Mouse (Mus musculus) stomach, postnatal 0 days (tissue): ENCODE measurements around the gene Aco2. TPM values are rescaled to one million over a fixed set of nuclear protein-coding genes. Genes with fewer than 3 reads are reported as not detected.

Experiments used
- ATAC-seq: fragments of 200-750 bp; cut with Nextera tagmentation; 2 replicates; pipeline ENCODE4 v1.8.0; 2017; ENCODE audit not compliant: low FRiP score, low TSS enrichment
- DNase-seq: peaks from one replicate; pipeline ENCODE4 v3.0.0-alpha.2; 2016; ENCODE audit warnings: low spot score
- H3K27ac ChIP-seq: fragments of 300-500 bp; sonication (generic); replicated peaks from 2 replicates; pipeline ENCODE4 v1.5.1; 2014; ENCODE audit warnings: mild to moderate bottlenecking, control low read depth
- H3K27me3 ChIP-seq: fragments of 300-500 bp; sonication (generic); 2 replicates; pipeline ENCODE4 v1.6.1; 2014; ENCODE audit warnings: low read length; ENCODE audit not compliant: control insufficient read depth, insufficient read depth
- H3K36me3 ChIP-seq: fragments of 300-500 bp; sonication (generic); 2 replicates; pipeline ENCODE4 v1.6.1; 2014; ENCODE audit warnings: low read length, mixed read lengths; ENCODE audit not compliant: control insufficient read depth, insufficient read depth
- H3K4me1 ChIP-seq: fragments of 300-500 bp; sonication (generic); replicated peaks from 2 replicates; pipeline ENCODE4 v1.6.1; 2014; ENCODE audit warnings: antibody characterized with exemption; ENCODE audit not compliant: control insufficient read depth, insufficient read depth
- H3K4me2 ChIP-seq: fragments of 300-500 bp; sonication (generic); replicated peaks from 2 replicates; pipeline ENCODE4 v1.6.1; 2014; ENCODE audit warnings: low read depth, mild to moderate bottlenecking, control low read depth, moderate library complexity
- H3K4me3 ChIP-seq: fragments of 300-500 bp; sonication (generic); 2 replicates; pipeline ENCODE4 v1.5.1; 2014; ENCODE audit warnings: low read depth, low read length, control low read depth
- H3K9ac ChIP-seq: fragments of 300-500 bp; sonication (generic); 2 replicates; pipeline ENCODE4 v1.6.1; 2014; ENCODE audit warnings: mild to moderate bottlenecking, low read length, control low read depth, mixed read lengths
- H3K9me3 ChIP-seq: fragments of 300-500 bp; sonication (generic); 2 replicates; pipeline ENCODE4 v1.6.1; 2016; ENCODE audit warnings: low read length; ENCODE audit not compliant: control insufficient read depth
- CTCF ChIP-seq: IDR thresholded peaks from 2 replicates; pipeline ENCODE4 v1.5.1; 2016; ENCODE audit warnings: antibody characterized with exemption, low read depth, mild to moderate bottlenecking, moderate library complexity
- EP300 ChIP-seq: optimal IDR thresholded peaks from 2 replicates; pipeline ENCODE3; 2016; ENCODE audit warnings: antibody characterized with exemption
- WGBS: fragments of 180-500 bp; shearing (Covaris S2); extraction: QIAGEN DNeasy Blood & Tissue Kit; methylation state at CpG from one replicate; pipeline ENCODE4 v1.1.7; 2014; 5-methylcytosine and 5-hydroxymethylcytosine counted together
- polyA plus RNA-seq: library from polyadenylated mRNA; unstranded; fragments of >200 nt; fragmentation: Nextera tagmentation; extraction: Ambion mirVana; gene quantifications from 2 replicates; pipeline ENCODE4 v1.2.1, GENCODE M21; 2015

Gene Aco2
- polyA plus RNA-seq, 1 experiment from 2014 or later: 130 TPM

GRCm38 (mm10) chr15:81964262-81964661 is 92.2 kb downstream of the Aco2 start:
- 40% methylated on average over 1 of the region's 1 CpGs for whole genome bisulfite sequencing
- Histone ChIP-seq H3K4me2 (no peak overlapping the region), H3K9ac (no peak overlapping the region), H3K36me3 (no peaks in the 10 kb centered on the region), H3K9me3 (no peaks in the 10 kb centered on the region), H3K4me3 (no peak overlapping the region), H3K27me3 (no peaks in the 10 kb centered on the region), H3K4me1 (no peaks in the 10 kb centered on the region), H3K27ac (no peak overlapping the region)
- ATAC-seq (no peak), DNase-seq (no peak)
- no peak for TF ChIP-seq EP300
- no peak for TF ChIP-seq CTCF

Other genes starting within 250 kb of the Aco2 start
- gene L3mbtl2, start 208.4 kb upstream of the Aco2 start, polyA plus RNA-seq: 9.2 and 9.4 TPM in 2 replicates
- gene Chadl, start 175.0 kb upstream of the Aco2 start, polyA plus RNA-seq: 2.4 and 2.9 TPM in 2 replicates
- gene Zc3h7b, start 127.3 kb upstream of the Aco2 start, polyA plus RNA-seq: 9.1 and 11.1 TPM in 2 replicates
- 39.0 and 40.2 TPM in 2 replicates for gene Rangap1, start 126.8 kb upstream of the Aco2 start, polyA plus RNA-seq
- 17.1 and 21.2 TPM in 2 replicates for gene Tef, start 69.9 kb upstream of the Aco2 start, polyA plus RNA-seq
- gene Tob2, start 13.5 kb upstream of the Aco2 start, polyA plus RNA-seq: 18.8 and 20.5 TPM in 2 replicates
- 75.8 and 77.0 TPM in 2 replicates for gene Phf5a, start 398 bp upstream of the Aco2 start, polyA plus RNA-seq
- gene Polr3h, start 53.9 kb downstream of the Aco2 start, polyA plus RNA-seq: 65.6 and 66.4 TPM in 2 replicates
- gene Csdc2, start 64.5 kb downstream of the Aco2 start, polyA plus RNA-seq: 9.5 and 9.7 TPM in 2 replicates
- 32.2 and 35.8 TPM in 2 replicates for gene Pmm1, start 88.6 kb downstream of the Aco2 start, polyA plus RNA-seq
- gene 1700029P11Rik, start 108.2 kb downstream of the Aco2 start, polyA plus RNA-seq: not detected in 2 replicates
- 30.4 and 31.2 TPM in 2 replicates for gene Xrcc6, start 115.5 kb downstream of the Aco2 start, polyA plus RNA-seq
- 20.8 and 22.8 TPM in 2 replicates for gene Desi1, start 161.6 kb downstream of the Aco2 start, polyA plus RNA-seq
- gene Snu13, start 175.3 kb downstream of the Aco2 start, polyA plus RNA-seq: 130 and 133 TPM in 2 replicates
- gene 4930407I10Rik, start 186.8 kb downstream of the Aco2 start, polyA plus RNA-seq: 0.04 TPM in 1 of 2 replicates, not detected in the other
- gene Mei1, start 197.7 kb downstream of the Aco2 start, polyA plus RNA-seq: 0.02 and 0.04 TPM in 2 replicates